Mouse (Mus musculus): ENCODE data around the gene Smyd5.
"Not testable (repeated sequence)": the region's sequence is repeated elsewhere in the genome, so short reads cannot be mapped to it uniquely, and the experiment has no call there.

Gene Smyd5

DNA sequence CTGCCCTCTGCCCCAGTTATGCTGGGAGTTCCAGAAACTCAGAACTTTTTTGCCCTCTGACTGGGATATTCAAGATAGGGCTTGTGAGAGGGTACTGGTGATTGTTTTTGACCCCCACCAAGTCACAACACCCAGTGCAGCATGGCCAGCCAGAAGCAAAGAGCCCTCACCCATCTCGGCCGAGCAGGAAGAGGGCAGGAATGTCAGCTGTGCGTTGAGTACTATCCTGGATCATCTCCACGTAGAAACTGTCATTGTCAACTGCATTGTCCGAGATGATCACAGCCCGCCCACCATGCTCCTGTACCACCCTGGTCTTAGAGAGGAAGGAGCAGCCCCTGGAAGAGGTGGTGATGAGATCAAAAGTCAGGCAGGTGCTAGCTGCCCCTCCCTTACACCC is 15.6 kb downstream of the Smyd5 start:
- DNase-seq (ENCODE audit: low spot score) = no peak

- DNase-seq (ENCODE audit: low spot score) = not testable (repeated sequence)
Measured at GRCm38 (mm10) chr6:85450140-85450539, 18.4 kb downstream of the Smyd5 start.

GRCm38 (mm10) chr6:85450697-85451663 is 19.2 kb downstream of the Smyd5 start, which contains the start of gene Cct7:
Gene Cct7 (plus strand): TSS chr6:85451514.
- peak; percentile 99 for DNase-seq (ENCODE audit: low spot score)

GRCm38 (mm10) chr6:85451664-85452410 is 20.0 kb downstream of the Smyd5 start, which contains the start of gene Pradc1:
Gene Pradc1 (minus strand): TSS chr6:85451970.
- DNase-seq (ENCODE audit: low spot score) = peak; percentile 94

DNA sequence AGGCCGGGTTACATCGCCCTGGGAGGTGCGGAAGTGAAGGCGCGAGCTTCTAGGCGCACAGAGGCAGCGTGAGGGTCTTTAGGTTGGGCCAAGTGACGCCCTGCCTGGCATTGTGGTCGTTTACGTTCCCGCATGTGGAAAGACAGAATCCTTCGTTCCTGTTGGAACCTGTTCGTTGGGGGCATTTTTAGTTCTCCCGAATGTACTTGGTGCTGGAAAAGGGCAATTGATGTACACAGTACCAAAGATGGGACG is 20.5 kb downstream of the Smyd5 start:
- DNase-seq (ENCODE audit: low spot score) = no peak

DNA sequence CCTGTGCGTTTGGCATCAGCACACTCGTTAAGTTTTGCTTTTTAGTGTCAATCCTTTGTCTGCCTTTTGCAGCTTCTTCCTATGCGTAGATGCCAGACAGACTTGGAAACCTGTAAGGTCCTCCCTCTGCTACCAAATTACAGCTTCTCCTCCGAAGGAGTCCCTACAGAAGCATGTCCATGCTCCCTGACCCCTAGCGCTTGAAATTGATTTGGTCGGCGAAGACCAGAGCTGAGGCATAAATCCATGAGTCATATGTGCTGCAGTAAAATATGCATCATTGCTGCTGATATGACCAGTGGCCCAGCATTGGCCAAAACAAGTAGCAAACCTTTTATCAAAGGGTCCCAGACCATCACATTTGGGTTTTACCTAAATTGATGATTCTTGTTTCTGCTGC is 21.0 kb downstream of the Smyd5 start:
- DNase-seq (ENCODE audit: low spot score) = no peak

DNA sequence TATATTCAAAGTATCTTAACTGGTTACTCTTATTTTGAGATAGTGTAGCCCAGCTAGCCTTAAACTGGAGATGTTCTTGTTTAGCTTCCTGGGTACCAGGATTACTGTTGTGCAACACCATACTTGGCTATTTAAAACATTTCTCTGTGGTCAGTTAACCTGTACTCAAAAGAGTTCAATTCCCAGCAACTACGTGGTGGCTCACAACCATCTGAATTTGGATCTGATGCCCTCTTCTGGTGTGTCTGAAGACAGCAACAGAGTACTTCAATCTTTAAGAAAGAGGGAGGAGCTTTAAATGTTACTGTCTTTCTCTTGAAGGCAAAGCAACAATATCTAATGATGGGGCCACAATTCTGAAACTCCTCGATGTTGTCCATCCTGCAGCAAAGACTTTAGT is 27.8 kb downstream of the Smyd5 start:
- no peak for DNase-seq (ENCODE audit: low spot score)

GRCm38 (mm10) chr6:85465381-85465780 is 33.6 kb downstream of the Smyd5 start:
- DNase-seq (ENCODE audit: low spot score) = no peak

GRCm38 (mm10) chr6:85469660-85470430 is 38.1 kb downstream of the Smyd5 start:
- DNase-seq (ENCODE audit: low spot score) = no peak

- no peak for DNase-seq (ENCODE audit: low spot score)
Measured at GRCm38 (mm10) chr6:85471962-85472361, 40.2 kb downstream of the Smyd5 start.

GRCm38 (mm10) chr6:85472542-85472941 is 40.8 kb downstream of the Smyd5 start:
- no peak for DNase-seq (ENCODE audit: low spot score)

DNA sequence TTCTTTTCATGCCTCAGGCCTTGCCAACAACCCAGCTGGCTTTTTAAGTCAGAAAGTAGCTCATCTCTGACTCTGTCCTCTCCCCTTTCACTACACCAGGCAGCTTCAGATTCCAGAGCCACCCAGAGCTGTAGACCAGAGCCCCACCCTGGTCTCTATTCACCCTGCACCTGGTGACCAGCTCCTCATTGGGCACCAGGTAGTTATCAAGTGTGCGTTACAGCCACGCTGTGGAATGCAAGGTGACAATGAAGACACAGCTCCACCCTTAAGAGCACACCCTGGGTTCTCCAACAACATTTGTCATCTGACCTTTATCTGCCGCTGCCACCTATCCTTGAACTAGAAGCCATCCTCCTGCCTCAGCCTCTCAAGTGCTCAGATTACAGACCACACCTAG is 43.8 kb downstream of the Smyd5 start:
- no peak for DNase-seq (ENCODE audit: low spot score)

GRCm38 (mm10) chr6:85477366-85477917 is 45.7 kb downstream of the Smyd5 start:
- DNase-seq (ENCODE audit: low spot score) = peak; percentile 67

DNA sequence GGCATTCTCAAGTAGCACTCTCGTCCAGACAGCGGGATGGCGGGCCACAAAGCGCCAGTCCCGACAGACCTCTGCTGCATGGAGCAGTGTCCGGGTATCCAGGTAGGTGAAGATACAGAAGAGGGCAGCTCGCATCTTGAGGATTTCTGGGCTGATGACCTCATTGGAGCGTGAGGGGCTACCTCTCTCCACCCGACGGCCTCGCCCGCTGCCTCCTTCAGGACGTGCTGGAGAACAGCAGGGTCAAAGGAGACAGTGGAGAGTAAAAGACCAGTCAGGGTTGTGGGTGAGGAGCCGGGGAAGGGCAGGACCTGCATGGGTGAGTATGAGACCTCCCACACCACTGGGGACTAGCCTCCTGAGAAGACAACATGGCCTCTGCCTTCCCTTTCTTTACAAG is 46.6 kb downstream of the Smyd5 start:
- no peak for DNase-seq (ENCODE audit: low spot score)

DNA sequence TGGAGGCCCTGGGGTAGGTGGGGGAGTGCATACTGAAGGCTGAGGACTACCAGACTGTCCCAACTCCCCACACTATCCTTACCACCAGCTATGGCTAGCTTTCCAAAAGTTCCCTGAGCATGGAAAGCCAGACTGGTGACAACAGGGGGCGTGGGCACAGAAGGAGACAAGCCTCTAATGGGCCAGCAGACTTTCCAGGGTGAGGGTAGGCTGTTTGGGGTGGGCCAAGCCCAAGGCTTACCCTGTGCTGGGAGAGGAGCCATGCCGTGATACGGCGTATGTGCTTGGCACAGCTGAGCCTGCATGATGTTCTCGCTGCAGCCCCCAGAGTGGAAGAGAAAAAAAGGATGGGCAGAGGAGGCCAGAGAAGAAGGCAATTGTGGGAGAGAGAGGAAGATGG is 48.2 kb downstream of the Smyd5 start:
- no peak for DNase-seq (ENCODE audit: low spot score)

DNA sequence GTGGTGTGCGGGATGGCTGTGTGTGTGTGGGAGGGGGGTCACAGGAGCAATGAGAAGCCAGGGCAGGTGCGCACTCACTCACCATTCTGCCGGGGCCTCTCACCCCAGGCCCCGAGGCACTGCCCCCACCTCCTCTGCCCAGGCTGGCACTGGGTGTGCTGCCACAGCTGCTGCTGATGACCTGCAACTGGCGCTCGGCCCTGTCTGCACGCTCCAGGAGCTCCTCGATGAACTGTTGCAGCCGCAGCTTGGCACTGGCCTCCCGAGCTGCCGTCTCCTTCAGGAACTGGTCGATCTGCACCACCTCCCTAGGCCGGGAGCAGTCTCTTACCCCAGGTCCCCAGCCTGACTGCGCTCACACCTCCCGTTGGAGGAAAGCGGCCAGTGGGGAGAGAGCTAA is 48.9 kb downstream of the Smyd5 start:
- DNase-seq (ENCODE audit: low spot score) = no peak

DNA sequence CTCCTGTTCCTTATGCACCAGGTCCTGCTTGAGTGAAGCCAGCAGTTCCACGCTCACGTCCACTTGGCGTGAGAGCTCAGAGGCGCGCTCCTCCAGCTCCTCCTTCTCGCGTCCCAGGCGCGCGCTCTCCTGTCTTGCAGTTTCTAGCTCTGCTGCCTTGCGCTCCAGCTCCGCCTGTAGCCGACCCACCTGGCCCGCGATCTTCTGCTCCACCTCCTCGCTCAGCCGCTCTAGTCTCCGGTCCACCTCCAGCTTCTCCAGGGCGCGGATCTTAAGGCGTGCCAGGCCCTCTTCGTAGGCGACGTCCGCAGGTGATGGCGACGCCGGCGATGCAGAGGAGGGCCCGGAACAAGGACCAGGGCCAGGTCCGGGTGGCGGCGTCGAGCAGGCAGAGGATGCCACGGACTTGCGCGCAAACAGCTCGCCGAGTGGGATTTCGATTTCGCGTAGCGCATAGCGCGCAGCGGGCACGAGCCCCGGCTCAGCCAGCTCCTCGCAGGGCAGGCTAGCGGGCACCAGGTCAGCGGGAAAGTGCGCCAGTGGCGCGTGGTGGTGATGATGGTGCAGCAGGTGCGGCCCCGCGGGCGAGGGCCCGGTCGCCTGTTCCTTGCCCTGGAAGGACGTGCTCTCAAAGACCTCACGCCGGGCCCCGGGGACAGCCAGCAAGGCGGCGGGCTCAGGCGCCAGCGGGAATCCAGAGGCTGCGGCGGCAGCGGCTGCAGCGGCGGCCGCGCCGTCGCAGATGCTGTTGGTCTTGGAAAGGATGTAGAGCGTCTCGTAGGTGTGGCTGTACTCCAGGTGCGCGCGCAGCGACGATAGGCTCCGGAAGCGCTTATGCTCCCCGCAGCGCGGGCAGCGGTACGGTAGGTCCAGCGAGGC is 52.3 kb downstream of the Smyd5 start:
- DNase-seq (ENCODE audit: low spot score) = no peak

DNA sequence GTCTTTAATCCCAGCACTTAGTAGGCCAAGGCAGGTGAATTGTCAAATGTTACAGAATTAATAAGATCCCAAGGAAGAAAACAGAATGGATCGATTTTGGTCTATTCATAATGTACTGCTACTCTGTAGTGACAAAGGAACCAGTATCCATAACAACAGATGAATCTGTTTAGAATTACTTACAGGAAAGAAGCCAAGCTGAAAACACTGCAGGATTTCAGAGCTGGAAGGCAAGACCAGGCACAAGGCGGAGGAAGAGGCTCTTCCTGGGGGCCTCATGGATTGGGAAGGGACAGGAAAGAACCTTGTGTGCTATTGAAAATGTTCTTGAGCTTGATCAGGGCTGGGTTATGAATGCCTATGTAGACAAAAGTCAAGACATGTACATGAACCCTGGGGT is 53.9 kb downstream of the Smyd5 start:
- no peak for DNase-seq (ENCODE audit: low spot score)

DNA sequence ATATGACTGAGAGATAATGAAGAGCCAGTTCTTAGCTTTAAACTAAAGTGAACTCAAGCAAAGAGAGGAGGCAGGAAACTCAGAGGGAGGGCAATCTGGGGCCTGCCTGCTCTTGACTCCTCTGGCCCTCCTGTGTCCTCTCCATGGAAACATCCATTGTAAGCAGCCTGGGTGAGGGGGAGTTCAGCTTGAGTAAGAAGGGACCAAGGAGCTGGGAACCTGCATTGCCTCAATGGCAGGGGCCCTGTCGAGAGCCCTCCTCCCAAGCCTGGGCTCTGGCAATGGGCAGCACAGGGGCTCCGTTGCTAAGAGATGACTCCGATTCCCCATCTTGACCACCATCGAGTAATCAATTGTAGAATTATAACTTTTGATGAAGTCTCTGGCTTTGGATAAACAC is 56.7 kb downstream of the Smyd5 start:
- DNase-seq (ENCODE audit: low spot score) = no peak

GRCm38 (mm10) chr6:85489717-85490116 is 57.9 kb downstream of the Smyd5 start:
- no peak for DNase-seq (ENCODE audit: low spot score)

- no peak for DNase-seq (ENCODE audit: low spot score)
Measured at GRCm38 (mm10) chr6:85490252-85490651, 58.5 kb downstream of the Smyd5 start.
